Mouse (Mus musculus) right cerebral cortex, postnatal 36 days (tissue): ENCODE results near the gene Cryl1.

ENCODE experiments used
- DNase-seq, 2 experiments: peaks; one replicate each; pipeline ENCODE4 v3.0.0; 2022; ENCODE audit warnings: low spot score in 2 of 2, mixed read lengths in 1 of 2

Cryl1 gene

DNA sequence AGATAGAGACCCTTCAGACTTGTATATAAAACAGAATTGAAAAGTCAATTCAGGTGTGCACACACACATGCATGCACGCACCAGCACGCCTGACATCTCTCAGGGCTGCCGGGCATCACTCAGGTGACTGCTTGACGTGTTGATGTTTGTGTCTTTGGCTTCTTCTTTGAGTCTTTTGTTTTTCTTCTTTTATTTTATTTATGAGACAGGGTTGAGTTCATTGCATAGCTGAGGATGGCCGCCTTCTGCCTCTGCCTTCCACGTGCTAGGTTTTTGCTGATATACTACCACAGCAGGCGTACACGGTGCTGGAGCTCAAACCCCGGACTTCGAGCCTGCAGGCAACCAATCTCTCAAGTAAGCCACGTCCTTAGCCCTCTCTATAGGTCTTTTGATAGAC lies 163.1 kb downstream of the Cryl1 start:
- no peak for DNase-seq

DNA sequence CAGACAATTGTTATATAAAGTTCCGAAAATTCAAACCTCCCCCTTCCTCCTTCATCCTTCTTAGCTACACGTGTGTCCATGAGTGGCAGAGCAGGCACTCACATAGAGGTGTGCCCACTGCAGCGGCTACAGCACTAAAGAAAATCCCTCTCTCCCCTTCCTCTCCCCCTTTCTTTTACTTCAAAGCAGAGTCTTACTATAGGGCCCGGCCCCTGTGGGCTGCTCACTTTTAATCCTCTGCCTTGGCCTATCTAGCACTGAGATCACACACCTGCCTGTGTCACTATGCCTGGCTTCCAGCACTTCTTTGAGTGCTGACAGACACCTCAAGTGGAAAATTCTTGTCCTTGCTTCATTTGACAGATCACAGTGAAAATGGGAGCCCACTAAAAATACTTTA lies 163.6 kb downstream of the Cryl1 start:
- DNase-seq: no peak

DNA sequence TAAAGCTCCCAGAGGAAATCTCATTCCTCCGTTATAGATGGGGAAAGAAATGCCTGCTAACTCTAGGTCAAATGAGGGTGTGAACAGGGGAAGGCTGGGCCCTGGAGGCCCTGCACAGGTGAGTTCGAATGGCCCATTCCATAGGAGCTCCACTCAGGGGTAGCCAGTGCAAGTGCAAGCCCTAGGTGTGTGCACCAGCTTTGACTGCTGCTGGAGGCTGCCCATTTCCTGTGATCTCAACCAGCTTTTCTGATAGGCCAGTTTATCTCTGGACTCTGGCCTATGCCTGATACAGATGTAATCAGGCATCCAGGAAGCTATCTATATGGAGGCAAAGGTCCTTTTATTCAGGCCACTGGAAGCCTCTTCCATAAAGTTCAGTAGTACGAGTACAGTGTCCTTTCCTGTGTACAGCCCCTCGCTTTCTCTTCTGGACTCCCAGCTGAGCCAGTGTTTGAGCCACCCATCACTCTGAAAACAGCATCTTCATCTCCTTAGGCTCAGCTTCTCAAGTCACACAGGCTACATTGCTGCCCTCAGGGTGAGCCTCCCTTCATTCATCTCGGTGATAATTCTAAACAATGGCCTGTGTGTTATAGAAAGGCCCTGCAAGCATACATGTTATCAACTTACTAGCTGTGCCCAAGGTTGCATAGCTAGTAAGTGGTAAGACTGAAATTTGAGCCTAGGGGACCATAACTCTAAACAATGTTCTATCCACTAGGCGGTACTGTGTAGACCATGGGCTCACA lies 167.9 kb downstream of the Cryl1 start:
- DNase-seq: no peak
